Mouse (Mus musculus): Measurements from ENCODE around the gene Tmem39a.

The Tmem39a gene

DNA sequence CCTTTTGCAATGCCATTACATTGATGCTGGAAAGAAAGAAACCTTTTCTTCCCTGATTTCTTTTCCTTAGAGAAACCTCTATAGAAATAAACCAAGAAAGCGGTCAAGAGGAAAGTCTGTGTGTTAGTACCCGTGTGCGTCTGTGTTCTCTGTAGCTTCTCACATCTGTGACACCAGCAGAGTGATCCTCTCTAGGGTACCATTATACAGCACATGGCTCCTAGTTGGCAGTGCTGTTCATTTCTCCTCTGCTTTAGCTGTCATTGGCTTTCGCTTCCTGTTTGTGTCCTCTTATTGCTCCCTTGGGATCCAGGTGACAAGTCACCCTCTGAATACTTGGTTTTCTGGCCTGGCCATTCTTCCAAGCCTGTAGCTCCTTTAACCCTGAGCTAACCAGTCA lies 29.1 kb downstream of the Tmem39a start:
- no peak for DNase-seq (ENCODE audit: low read depth, low spot score)

GRCm38 (mm10) chr16:38591506-38591905 lies 33.0 kb downstream of the Tmem39a start:
- DNase-seq (ENCODE audit: low read depth, low spot score): no peak

DNA sequence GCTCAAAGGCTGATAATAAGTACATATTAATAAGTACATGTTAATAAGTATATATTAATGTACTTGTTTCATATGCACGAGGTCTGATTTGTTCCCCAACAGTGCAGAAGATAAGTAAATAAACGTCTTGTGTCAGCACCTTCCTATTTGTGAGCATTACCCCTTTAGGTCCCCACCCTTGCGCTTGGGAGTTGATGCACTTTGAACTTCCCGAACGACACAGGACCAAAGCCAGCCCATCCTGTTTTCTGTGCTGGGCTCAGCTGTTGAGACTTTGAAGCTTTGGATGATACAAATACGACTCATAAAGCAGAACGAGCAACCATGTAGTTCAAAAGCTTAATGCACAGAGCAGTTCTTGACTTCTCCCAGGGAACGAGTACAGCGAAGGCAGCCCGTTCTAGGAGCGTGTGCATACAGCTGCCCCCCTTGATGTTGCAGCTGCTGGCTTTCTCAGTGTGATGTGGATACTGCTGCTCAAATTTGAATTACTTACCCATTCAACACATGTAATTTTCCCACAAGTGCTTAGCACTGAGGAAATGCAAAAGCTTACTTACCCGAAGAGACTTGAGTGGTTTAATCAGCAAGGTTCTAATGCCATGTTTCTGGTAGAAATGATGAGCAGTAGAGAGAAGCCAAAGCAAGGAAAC lies 33.7 kb downstream of the Tmem39a start:
- DNase-seq (ENCODE audit: low read depth, low spot score): no peak

DNA sequence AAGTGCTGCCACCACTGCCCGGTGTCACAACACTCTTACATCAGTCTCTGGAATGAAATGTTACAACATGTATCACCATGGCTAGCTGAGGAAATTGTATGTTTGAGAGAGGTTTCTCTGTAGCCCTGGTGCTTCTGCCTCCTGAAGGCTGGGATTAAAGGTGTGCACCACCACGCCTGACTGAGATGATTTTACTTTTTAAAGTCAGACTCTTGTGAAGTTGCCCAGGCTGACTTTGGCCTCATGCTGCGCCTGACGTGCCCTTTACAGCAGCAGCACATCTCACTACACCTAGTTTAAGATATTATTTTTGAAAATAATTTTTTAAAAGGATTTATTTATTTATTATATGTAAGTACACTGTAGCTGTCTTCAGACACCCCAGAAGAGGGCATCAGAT lies 34.4 kb downstream of the Tmem39a start:
- DNase-seq (ENCODE audit: low read depth, low spot score): no peak

GRCm38 (mm10) chr16:38594435-38594834 lies 35.9 kb downstream of the Tmem39a start:
- no peak for DNase-seq (ENCODE audit: low read depth, low spot score)

- no peak for DNase-seq (ENCODE audit: low read depth, low spot score)
Measured at GRCm38 (mm10) chr16:38596099-38596498, 37.6 kb downstream of the Tmem39a start.

GRCm38 (mm10) chr16:38596651-38597050 lies 38.2 kb downstream of the Tmem39a start:
- no peak for DNase-seq (ENCODE audit: low read depth, low spot score)

DNA sequence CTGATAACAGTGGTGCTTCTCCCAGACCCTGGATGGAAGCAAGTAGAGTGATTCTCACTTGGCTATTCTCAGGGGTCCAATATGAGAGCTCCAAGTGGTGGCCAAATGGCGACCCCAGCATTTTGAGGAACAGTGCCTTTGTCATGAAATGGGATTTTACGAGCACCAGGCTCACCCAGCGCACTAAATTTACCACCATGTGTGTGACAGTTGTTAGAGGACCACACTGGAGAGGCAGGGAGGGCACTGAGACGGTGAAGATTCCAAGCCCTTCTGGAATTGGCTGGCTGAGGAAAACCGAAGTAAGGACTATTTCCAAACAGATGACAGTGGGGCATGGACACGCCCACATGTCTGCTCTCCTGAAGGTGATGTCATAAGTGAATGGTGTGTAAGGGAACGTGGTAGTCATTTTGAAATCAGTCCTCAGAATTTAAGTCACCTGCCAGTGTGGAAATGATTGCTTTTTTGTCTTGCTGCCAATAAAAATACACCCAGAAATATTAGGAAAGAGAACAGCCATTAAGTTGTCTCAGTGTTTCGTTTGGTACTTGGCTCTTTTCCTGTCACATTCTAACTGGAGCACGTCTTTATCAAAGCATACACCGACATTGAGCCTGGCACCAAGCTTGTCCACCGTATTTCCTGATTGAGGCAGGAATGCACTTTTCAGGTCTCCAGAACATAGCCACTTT lies 40.6 kb downstream of the Tmem39a start:
- no peak for DNase-seq (ENCODE audit: low read depth, low spot score)

- no peak for DNase-seq (ENCODE audit: low read depth, low spot score)
Measured at GRCm38 (mm10) chr16:38602989-38603804, 44.7 kb downstream of the Tmem39a start.

DNA sequence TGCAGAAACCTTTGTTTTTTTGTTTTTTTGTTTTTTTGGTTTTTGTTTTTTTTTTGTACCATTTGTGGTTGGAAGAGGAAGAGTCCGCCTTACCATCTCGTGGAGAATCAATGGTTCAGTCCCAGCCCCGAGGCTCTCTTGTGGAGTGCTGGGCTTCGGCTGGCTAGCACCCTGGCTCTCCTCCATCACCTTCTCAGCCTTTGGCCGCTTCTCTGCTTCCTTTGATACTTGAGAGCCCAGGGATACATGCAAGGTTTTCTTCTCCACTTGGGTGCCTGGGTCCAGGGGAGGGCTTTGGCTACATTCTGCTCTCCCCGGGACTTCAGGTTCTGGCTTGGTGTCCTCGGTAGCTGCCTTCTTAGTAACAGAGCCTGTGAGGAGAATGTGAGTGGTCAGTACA lies 48.0 kb downstream of the Tmem39a start:
- DNase-seq (ENCODE audit: low read depth, low spot score): no peak

GRCm38 (mm10) chr16:38608687-38609086 lies 50.2 kb downstream of the Tmem39a start:
- DNase-seq (ENCODE audit: low read depth, low spot score): no peak

DNA sequence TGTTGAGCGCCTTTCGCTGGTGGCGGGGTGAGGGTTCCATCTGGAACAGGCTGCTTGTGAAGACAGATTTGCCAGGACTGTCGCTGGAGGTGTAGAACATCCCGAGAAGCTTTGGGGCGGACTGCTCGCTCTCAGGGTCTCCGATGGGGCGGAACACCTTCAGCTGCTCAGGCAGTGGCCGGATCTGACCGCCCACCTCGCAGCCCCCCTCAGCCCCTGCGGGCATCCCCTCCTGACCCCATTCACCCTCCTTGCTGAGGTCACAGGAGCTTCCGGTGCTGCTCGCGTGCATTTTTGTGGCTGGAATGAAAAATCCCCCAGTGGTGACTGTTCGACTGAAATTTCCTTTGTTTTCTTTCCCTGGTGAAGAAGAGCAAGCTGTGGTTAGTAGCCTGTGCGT lies 50.6 kb downstream of the Tmem39a start:
- DNase-seq (ENCODE audit: low read depth, low spot score): no peak

GRCm38 (mm10) chr16:38612646-38613045 lies 54.1 kb downstream of the Tmem39a start:
- peak; percentile 31 for DNase-seq (ENCODE audit: low read depth, low spot score)

GRCm38 (mm10) chr16:38613646-38614045 lies 55.1 kb downstream of the Tmem39a start:
- DNase-seq (ENCODE audit: low read depth, low spot score): no peak

DNA sequence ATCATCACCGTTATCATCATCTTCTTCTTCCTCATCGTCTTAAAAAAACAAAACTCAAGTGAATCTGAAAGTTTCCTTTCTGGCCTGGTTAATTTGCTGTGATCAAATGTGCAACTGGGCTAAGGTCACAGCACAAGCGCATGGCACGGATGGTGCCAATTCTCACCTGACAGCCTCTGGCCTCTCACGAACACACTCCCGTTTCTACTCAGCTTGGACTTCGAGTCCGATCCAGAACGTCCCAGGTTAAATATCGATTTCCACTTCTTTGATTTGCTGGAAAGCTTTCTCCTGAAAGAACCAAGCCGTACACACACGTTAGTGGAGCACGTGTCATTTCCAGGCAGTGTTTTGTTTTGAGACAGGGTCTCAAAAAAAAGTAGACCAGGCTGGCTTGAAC lies 59.5 kb downstream of the Tmem39a start:
- DNase-seq (ENCODE audit: low read depth, low spot score): no peak

- DNase-seq (ENCODE audit: low read depth, low spot score): peak; percentile 82
Measured at GRCm38 (mm10) chr16:38619054-38619453, 60.6 kb downstream of the Tmem39a start.

- DNase-seq (ENCODE audit: low read depth, low spot score): no peak
Measured at GRCm38 (mm10) chr16:38620696-38621450, 62.4 kb downstream of the Tmem39a start.

DNA sequence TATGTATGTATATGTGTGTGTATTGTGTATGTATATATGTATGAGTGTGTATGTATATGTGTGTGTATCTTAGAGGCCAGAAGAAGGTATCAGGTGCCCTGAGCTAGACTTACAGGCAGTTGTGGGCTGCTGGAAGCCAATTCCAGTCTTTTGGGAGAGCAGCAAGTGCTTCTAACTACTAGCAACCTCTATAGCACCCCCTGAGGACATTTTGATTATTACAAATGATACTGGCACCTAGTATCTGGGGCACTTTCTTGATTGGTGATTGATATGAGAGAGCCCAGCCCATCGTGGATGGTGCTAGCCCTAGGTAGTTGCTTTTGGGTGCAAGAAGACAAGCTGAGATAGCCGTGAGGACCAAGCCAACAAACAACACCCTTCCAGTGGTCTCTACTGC lies 63.8 kb downstream of the Tmem39a start:
- peak; percentile 63 for DNase-seq (ENCODE audit: low read depth, low spot score)

DNA sequence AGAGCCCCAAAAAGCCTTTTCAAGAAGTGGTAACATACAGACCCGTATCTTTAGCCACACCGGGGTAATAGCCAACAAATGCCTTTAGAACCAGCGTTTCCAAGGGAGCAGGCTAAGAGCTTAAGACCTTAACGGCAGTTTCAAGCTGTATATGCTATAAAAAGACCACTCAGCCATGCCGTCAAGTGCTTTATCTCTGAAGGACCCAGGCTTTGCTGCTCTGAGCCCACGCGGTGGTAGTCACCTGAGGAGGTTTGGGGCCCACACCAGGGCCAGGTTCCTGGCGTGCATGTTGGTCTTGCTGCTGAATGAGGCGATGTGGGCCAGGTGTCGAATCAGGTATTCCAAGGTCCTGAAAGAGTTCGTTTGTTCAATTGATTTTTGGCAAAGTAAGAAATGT lies 65.8 kb downstream of the Tmem39a start:
- no peak for DNase-seq (ENCODE audit: low read depth, low spot score)

DNA sequence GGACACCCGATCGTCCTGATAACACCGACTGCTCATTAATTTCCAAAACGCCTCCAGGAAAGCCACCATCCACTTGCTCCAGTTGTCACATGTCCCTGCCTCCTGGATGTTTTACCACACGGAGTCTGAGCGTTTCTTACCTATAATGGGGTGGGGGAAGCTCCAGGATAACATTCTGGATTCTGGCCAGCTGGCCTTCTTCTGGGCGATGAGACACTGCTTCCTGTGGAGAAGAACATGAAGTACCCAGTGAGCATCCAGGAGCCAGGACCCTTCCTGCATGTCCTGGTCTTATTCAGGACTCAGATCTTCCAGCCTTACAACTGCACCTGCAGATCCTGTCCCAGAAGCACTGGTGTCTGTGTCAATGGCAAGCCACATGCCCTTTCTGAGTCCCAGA lies 66.9 kb downstream of the Tmem39a start:
- DNase-seq (ENCODE audit: low read depth, low spot score): no peak

DNA sequence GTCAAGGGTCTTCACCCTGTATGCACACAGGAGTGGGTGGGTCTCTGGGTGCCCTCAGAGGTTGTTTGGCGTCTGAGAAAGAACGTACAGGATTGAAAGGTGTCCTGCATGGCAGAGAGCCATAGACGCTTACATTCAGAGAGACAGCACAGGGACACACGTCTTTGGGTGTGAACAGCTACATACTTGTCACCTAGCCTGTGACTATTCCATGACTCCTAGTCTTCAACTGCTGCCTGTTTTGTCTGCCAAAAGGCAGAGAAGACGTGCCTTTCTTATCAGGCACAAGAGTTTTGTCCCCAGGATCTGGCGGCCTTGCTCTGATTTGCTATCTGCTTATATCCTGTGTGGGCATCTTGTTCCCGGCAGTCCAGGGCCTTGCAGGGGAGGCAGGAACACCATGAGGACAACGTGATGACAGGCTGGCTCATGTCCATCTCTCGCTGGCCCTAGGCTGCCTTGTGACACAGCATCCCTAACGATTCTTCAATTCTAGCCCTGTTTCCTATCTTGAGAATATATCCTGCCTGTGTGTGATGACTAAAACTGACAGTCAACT lies 67.4 kb downstream of the Tmem39a start:
- DNase-seq (ENCODE audit: low read depth, low spot score): no peak

- DNase-seq (ENCODE audit: low read depth, low spot score): peak; percentile 77
Measured at GRCm38 (mm10) chr16:38632147-38632546, 73.6 kb downstream of the Tmem39a start.

Measured in 3T3-L1 (cell line).